Mouse (Mus musculus) T-helper 2 cell (primary cell): ENCODE data around the gene Atxn1.

Experiments
- in situ Hi-C: fragments of 300-600 bp; cut with MboI, MseI; formaldehyde crosslinking; loops from one replicate; pipeline ENCODE4 v1.15.1; 2025; ENCODE audit warnings: high pct_unique_total_duplicates

Gene Atxn1

GRCm38 (mm10) chr13:45963497-45964330, 1.1 kb downstream of the Atxn1 start:
- in situ Hi-C loops, result no loop called here

DNA sequence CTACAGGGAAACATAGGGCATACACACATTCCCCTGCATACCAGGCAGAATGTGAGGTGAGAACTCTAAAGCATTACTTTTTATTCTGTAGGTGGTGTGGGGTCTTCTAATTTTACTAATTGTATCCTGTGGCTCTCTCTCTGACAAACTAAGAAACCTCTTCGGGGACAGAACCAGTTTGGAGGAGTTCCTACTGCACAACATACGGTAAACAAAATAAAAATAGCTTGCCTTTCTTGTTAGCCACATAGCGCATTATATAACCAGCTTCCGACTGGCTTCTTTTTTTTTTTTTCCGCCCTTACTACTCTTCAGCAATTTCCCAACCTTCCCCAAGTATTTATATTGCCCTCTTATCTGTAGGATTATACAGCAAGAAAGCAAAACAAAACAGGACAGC, 2.0 kb downstream of the Atxn1 start:
- in situ Hi-C loops, result no loop called here

DNA sequence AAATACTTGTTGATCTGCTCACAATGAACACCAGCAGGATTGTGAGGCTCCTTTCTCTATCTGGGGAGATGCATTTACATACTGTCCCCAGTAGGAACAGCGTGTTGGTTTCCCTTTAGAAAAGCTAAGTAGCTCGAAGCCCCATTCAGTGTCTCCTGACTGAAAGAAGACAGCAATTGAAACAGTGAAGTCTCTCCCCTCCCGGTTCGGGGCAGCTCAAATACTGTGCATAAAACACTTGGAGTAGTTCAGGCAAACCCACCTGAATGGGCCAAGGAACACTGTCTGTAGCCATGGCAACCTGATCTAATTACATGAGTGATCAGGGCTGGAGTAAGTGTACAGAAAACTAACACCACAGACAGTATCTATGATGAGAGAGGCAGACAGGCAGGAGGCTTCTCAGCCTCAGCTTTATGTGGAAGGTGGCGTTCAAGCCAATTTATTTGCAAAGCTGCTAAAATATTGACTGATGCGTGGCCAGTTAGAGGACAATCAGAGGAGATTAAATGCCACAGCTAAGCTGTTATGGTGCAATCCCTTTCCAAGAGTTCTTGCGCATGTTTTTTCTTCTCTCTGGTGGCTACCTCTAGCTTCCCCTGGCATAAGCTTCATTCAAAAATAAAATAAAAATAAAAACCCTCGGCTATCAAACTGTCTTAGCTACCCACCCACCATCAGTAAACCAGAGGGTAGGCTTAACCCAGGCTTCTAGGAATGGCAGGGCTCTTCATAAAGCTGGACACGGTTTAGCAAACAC, 2.8 kb downstream of the Atxn1 start:
- in situ Hi-C loops, result no loop called here

DNA sequence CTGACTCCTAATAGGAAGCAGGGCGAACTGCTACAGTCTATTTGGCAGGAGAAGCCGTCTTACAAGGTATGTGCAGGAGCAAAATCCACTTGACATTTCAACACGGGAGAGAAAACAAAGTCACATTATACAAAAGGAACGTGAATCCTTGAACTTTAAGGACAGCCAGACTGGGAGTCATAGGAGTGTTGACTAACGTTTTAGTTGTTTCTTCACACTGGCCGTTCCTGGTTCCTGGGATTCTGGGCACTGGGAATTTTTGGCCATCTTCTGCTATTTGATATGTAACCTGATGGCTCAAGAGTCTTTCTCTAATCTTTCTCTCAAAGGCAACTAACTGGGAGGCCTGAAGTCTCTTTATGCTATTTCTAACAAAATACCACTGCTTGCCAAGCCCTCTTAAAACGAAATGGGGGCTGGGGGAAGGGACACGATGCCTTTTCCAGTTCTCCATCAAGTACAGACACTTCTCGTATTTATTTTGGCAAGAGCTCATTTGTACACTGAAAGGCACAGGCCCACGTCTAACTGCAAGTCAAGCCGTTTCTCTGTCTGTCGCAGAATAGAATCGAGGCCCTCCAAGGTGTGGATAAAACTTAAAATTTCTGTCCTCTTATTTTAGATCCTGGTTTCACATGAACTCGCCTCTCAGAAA, 4.4 kb downstream of the Atxn1 start:
- in situ Hi-C loops, result no loop called here

DNA sequence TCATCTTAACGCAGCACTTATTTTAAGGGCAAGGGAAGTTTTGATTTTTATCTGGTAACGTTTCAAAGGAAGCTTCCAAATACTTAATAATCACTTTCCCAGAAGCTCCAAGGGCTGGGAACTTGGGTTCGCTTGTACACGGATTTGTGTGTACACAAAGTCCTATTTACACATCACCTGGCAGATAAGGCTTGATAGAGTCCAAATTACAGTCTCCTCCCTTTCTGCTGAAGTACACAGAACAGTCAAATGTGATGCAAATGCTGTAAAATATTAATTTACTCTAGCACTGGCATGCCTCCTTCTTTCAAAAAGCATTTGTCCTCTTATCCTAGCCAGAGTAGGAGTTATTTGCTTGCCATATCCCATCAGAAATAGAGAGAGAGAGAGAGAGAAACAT, 6.5 kb downstream of the Atxn1 start:
- in situ Hi-C loops, result no loop called here

- in situ Hi-C loops, result no loop called here
Observed at GRCm38 (mm10) chr13:45957629-45958028, 7.2 kb downstream of the Atxn1 start.

- in situ Hi-C loops, result no loop called here
Observed at GRCm38 (mm10) chr13:45956287-45956686, 8.5 kb downstream of the Atxn1 start.

DNA sequence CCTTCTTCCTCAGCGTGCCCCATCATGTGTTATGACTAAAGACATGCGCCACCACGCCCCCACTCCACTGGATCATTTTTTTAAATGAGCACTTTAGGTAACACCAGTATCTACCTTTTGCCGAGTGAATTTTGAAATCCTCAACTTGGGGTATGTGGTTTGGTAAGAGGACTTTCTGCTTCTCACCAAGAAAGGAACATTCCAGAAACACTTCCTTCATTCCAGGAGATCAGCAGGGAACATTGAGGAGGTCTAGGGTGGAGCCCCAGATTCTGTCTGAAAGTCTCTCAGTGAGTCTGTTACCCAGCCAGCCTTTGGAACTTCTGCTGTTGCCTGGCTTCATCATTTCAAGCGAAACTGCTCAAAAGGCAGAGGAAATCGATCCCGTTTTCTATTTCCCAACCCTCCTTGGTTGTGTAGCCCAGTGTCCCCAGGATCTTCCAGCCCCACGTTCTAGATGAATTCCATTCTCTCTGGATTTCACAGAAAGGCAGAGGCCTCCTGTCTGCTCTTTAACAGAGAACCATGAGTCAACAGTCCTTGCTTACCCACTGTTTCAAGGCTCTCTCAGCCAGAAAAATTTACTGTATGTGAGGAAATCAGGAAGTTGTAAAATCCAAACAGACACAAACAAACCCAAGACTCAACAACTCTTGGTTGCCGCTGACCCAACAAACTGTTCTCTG, 9.3 kb downstream of the Atxn1 start:
- in situ Hi-C loops, result no loop called here

DNA sequence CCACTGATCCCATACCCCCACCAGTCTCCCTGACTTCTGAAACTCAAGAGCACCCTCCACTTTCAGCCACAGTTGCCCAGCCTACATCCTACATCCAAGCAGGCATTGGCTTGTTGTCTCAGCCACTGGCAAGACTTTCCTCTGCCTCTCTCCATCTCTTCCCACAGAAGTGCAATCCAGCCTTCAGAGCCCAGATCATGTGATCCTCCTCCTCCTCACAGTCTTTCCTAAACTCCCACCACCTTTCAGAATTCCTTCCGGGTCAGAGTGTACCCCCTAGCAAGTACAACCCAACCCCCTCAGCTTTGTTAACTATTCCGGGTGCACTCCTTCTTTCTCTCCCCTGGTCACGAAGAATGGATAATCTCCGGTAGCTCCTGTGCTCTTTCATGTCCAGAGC, 11.7 kb downstream of the Atxn1 start:
- in situ Hi-C loops, result no loop called here

GRCm38 (mm10) chr13:45951071-45951645, 13.7 kb downstream of the Atxn1 start:
- in situ Hi-C loops, result no loop called here

DNA sequence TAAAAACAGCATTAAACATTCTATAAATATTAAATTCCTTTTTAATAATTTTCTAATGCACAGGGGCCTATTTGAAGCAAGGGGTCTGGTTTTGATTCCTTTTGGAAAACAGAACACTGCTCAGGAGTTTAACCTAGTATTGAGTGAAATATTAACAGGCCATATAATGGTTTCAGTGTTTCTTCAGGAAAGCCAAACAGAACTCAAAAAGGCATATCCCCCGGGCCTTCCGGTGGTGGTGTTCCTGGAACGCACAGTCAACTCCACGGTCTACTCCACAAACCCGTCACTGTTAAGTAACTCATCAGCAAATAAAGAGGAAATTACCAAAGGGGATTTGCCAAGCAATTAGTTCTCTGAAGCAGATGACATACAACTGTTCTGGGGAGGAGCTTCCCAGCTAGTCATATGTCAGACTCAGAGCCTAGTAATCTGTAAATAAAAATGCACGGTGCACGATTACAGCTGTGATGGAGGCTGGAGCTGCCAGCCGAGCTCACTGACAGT, 14.4 kb downstream of the Atxn1 start:
- in situ Hi-C loops, result no loop called here

GRCm38 (mm10) chr13:45946136-45946535, 18.7 kb downstream of the Atxn1 start:
- in situ Hi-C loops, result no loop called here

DNA sequence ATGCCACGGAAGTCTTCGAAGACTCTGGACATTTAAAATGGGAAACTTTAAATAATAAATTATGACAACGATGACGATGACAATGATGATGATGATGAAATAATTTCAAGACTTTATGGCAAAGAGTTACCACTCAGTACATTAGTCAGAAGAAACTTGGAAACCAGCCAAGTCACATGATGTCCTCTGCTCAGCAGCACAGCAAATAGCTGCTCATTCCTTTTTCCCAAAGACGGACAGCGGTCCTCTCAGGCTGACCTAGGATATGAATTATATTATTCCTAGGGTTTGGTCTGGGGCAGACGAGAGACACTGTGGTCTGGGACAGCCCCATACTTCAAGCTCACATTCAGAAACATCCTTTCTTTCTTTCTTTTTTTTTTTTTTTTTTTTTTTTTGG, 22.5 kb downstream of the Atxn1 start:
- in situ Hi-C loops, result no loop called here

DNA sequence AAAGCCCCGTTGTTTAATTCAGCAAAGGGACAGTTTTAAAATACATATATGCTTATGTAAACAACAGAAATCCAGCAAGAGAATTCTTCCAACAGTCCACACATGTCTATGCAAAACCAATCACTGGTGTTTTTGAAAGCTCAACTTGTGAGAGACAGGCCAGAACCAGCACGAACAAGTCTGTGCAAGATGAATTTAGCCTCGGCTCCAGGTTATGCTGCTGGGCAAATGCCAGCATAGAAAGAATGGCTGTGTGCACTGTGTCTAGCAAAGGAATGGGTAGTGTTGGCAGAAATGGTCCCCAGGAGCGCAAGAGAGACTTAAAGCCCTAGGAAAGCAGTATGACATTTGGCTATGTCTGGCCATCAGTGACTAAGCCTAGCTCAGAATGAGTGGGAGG, 24.1 kb downstream of the Atxn1 start:
- in situ Hi-C loops, result no loop called here

DNA sequence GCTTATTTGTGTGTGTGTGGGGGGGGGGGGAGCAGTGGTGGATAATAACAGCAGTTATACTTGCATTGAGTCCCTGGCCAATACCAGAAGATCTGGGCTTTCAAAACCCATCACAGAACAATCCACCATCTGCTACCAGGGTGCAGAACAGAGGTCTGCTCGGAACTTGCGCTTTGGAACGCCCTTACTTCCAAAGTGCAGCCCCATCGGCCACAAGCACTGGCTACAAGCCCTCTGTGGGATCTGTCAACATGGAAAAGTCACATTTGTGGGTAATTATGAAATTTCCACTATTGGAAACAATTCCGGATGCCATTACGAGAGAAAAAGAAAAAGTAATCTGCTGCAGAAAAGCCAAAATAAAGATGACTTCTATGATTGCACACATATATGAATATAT, 25.2 kb downstream of the Atxn1 start:
- in situ Hi-C loops, result no loop called here

DNA sequence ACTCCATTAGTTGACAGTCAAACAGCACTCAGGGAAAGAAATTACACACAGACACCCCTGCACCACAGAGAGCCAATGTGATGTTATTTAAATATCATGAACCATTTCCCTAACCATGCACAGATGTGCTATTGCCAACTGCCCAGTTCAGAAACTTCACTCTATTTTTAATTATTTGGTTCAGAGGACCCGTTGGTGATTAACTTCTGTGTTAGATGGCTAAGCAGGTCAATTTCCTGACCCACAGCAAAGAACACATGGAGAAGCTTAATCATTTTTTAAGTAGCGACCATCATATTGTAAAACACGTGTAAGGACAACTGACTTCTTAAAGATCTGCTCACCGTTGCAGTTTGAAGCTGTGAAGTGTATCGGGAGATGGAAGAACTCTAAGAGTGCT, 26.7 kb downstream of the Atxn1 start:
- in situ Hi-C loops, result no loop called here

GRCm38 (mm10) chr13:45936765-45937164, 28.0 kb downstream of the Atxn1 start:
- in situ Hi-C loops, result no loop called here

- in situ Hi-C loops, result no loop called here
Observed at GRCm38 (mm10) chr13:45935798-45936197, 29.0 kb downstream of the Atxn1 start.

DNA sequence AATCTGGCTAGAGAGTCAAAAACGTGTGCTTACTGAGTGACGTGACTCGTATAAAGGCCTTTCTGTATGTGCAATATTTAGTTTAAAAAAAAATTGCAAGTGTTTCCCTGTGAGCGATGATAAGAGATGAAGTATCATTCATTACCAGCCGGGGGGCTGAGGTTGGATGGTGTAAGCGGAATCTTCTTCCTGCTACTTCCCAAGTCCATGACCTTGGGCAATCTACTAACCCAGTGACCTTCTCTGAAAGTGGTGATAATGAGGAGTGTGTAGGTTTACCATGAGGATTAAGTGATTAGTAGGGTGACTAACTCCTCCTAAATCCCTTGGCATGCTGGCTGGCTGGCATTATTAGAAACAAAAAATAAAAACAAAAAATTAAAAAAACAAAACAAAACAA, 30.0 kb downstream of the Atxn1 start:
- in situ Hi-C loops, result no loop called here

DNA sequence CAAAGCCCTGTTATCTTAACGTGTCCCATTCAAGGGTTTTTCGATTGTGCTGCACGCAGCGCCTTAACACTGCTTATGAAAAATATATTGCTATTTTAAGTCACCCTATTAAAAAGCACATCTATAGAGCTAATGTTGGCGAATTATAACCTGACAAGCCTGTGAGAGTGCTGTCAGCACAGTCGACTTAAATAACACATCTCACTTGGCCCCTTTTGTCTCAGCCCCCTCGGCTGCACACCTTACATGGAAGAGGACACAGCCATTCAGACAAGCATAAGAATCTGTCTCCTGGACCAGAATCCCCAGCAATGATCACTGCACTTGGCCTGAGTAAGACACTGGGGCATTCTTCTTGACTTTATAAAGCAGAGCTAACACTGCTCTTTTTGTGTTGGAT, 30.7 kb downstream of the Atxn1 start:
- in situ Hi-C loops, result no loop called here

DNA sequence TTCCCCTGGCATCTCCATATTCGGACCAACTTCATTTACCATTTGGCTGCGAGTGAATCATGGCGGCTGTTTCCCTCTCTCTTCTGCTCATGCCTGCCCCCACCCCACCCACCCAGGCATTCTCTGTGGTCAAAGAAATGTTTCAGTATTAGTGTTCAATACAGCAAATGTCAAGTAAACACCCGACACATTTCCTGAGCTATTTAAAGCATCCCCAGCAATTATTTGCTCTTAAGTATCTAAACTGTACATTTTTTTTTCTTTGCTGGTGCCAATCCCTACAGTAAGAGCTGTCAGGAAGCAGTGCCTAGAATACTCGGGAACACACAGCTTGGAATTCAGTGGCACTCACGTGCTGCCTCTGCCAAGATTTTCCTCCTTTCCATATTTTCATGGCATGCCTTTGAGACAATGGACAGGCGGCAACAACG, 32.3 kb downstream of the Atxn1 start:
- in situ Hi-C loops, result no loop called here
